Mouse (Mus musculus): ENCODE results near the gene Neurl1a.

DNA sequence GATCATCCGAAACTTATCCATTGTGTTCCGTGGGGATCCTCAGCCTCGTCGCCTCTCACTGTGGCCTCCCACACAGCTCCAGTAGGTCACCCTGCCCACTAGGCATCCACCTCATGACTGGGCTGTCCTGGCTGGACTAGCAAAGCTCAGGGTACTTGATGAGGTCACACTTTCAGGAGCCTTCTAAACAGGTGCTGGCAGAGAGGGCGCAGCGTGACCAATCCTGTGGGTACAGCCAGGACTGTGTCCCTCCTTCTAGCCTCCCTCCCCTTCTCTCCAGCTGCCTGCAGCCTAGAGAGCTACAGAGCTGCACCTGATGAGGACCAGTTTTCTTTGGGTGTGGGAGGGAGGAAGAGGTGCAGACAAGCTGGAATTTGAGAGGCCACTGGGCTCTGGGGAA lies 34.5 kb upstream of the Neurl1a start, which contains the start of gene Calhm1:
- TF ChIP-seq POLR2A (IDR thresholded peaks at IDR 0.05; ENCODE audit: extremely low read depth, insufficient read depth, low read length) (no peak), CTCF (IDR thresholded peaks at IDR 0.05; ENCODE audit: low read depth, low read length) (no peak)

Measured in liver, adult 2 months (tissue).